Mouse (Mus musculus) small intestine, adult 2 months (tissue): ENCODE results near the gene Tekt4. TPM values are rescaled to one million over a fixed set of nuclear protein-coding genes. Genes with fewer than 3 reads are reported as not detected.

Experiments used
- H3K27ac ChIP-seq: fragments of 200-500 bp; 2 replicates; pipeline ENCODE4 v1.5.1; 2012; ENCODE audit warnings: low read depth, low read length, control low read depth, inconsistent platforms; ENCODE audit not compliant: insufficient read depth
- H3K27me3 ChIP-seq: fragments of 200-500 bp; 2 replicates; pipeline ENCODE4 v1.6.1; 2012; ENCODE audit warnings: mild to moderate bottlenecking, moderate library complexity, low read length, inconsistent platforms; ENCODE audit not compliant: control insufficient read depth, insufficient read depth
- H3K36me3 ChIP-seq: fragments of 200-500 bp; 2 replicates; pipeline ENCODE4 v1.6.1; 2012; ENCODE audit warnings: mild to moderate bottlenecking, low read length, control low read depth, inconsistent platforms; ENCODE audit not compliant: control insufficient read depth, insufficient read depth
- H3K4me1 ChIP-seq: fragments of 200-500 bp; 2 replicates; pipeline ENCODE4 v1.6.1; 2012; ENCODE audit warnings: low read length, inconsistent platforms, mixed read lengths; ENCODE audit not compliant: control insufficient read depth, insufficient read depth, insufficient read length
- H3K4me3 ChIP-seq: fragments of 200-500 bp; 2 replicates; pipeline ENCODE4 v1.5.1; 2012; ENCODE audit warnings: low read depth, mild to moderate bottlenecking, control low read depth, inconsistent platforms, low read length, moderate library complexity
- CTCF ChIP-seq: fragments of 200-500 bp; IDR thresholded peaks from 2 replicates; pipeline ENCODE4 v1.5.1; 2012; ENCODE audit warnings: low read depth, mild to moderate bottlenecking, control low read depth, inconsistent platforms, low read length, moderate library complexity, mixed read lengths; ENCODE audit not compliant: insufficient replicate concordance, insufficient read length; ENCODE audit errors: extremely low read depth
- POLR2A ChIP-seq: fragments of 200-500 bp; IDR thresholded peaks from 2 replicates; pipeline ENCODE4 v1.6.1; 2012; ENCODE audit warnings: low read depth, mild to moderate bottlenecking, control low read depth, inconsistent platforms, low read length, moderate library complexity
- WGBS: fragments of 180-500 bp; shearing (Covaris S2); methylation state at CpG from one replicate; pipeline ENCODE4 v1.1.7; 2018; 5-methylcytosine and 5-hydroxymethylcytosine counted together
- polyA plus RNA-seq: library from polyadenylated mRNA; depleted of rRNA; stranded (reverse); fragments of >200 nt; gene quantifications from 2 replicates; pipeline ENCODE4 v1.2.3, GENCODE M21; 2012

Tekt4 gene
- polyA plus RNA-seq, 1 experiment = not detected

GRCm38 (mm10) chr17:25508860-25509577 lies 54.6 kb downstream of the Tekt4 start:
- Histone ChIP-seq H3K27me3 (no peaks in the 10 kb centered on the region), H3K27ac (no peak overlapping the region), H3K4me3 (no peak overlapping the region), H3K4me1 (no peaks in the 10 kb centered on the region), H3K36me3 (no peaks in the 10 kb centered on the region)
- TF ChIP-seq CTCF (peak; percentile 28; the same call in 1 of the 2 replicates), POLR2A (no peak)
- 54% methylated on average over 7 of the region's 7 CpGs for WGBS

- Histone ChIP-seq H3K4me1 (no peaks in the 10 kb centered on the region), H3K4me3 (no peak overlapping the region), H3K27ac (no peak overlapping the region), H3K27me3 (no peaks in the 10 kb centered on the region), H3K36me3 (no peaks in the 10 kb centered on the region)
- 77% methylated on average over 10 of the region's 10 CpGs for WGBS
- TF ChIP-seq POLR2A (no peak), CTCF (no peak)
Measured at GRCm38 (mm10) chr17:25510074-25510830, 55.8 kb downstream of the Tekt4 start.

- Histone ChIP-seq H3K36me3 (no peaks in the 10 kb centered on the region), H3K27me3 (no peaks in the 10 kb centered on the region), H3K4me1 (no peaks in the 10 kb centered on the region), H3K27ac (no peak overlapping the region), H3K4me3 (no peak overlapping the region)
- WGBS = 55% methylated on average over 3 of the region's 3 CpGs
- no peak for TF ChIP-seq CTCF
- TF ChIP-seq POLR2A = no peak
Measured at GRCm38 (mm10) chr17:25511876-25512275, 57.5 kb downstream of the Tekt4 start.

DNA sequence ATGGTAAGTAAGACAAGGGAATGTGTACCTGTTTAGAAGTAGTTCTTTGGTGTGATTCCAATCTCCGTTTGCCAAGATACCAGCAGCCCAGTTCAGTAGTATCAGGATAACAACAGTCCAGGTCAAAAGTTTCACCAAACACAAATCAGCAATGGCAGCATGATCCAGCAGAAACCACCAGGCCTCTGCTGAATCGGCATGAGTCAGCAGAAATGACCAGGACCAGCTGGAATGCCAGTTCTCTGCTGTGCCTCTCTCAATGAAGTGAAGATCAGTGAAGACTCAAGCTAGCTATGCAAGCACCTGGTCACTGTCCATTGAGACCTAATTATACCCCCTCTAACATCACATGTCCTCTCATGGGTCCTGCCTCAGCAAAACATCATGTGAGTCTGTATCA lies 59.6 kb downstream of the Tekt4 start:
- TF ChIP-seq CTCF = no peak
- TF ChIP-seq POLR2A = no peak
- no peaks in the 10 kb centered on the region for H3K27me3 ChIP-seq
- H3K36me3 ChIP-seq = no peaks in the 10 kb centered on the region
- WGBS = 89% methylated on average over 2 of the region's 2 CpGs
- H3K4me3 ChIP-seq = no peak overlapping the region
- no peaks in the 10 kb centered on the region for H3K4me1 ChIP-seq
- no peak overlapping the region for H3K27ac ChIP-seq

DNA sequence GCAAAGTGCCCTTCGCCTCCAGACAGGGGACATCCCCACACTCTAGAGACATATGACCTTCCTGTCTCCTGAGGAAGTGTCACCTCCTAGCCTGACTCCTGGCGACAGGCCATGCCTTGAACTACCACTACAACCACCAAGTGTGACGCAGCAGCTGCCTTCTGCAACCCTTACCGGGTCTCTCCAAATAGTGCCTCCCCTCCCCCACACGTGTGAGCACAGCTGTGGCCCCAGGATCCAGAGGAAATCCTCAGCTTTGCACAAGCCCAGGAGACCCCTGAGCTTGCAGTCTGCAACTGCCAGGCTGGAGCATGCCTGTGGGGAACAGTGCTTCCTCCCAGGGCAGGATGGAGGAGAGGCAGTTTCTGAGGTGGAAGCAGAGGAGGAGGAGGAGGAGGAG lies 61.9 kb downstream of the Tekt4 start:
- WGBS = 27% methylated on average over 5 of the region's 5 CpGs
- Histone ChIP-seq H3K27me3 (no peaks in the 10 kb centered on the region), H3K27ac (no peak overlapping the region), H3K4me1 (no peaks in the 10 kb centered on the region), H3K36me3 (no peaks in the 10 kb centered on the region), H3K4me3 (no peak overlapping the region)
- no peak for TF ChIP-seq POLR2A
- no peak for TF ChIP-seq CTCF

DNA sequence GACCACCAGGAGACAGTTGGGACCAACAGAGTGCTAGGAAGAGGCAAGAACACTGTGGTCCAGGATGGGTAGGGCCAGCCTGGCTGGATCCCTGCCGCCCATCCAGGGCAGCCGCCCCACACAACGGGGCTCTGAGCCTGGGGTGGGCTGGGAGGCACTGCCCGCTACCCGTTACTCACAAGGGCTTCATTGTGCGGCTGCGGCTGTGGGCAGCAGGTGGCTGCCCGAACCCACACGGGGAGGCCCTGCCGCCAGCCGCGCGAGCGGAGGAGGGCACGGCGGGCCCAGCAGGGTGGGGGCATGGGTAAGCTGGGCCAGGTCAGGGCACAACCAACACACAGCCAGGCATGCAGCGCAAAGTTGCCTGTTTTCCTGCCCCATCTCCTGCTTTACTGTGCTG lies 63.7 kb downstream of the Tekt4 start:
- no peaks in the 10 kb centered on the region for H3K27me3 ChIP-seq
- H3K27ac ChIP-seq = no peak overlapping the region
- no peaks in the 10 kb centered on the region for H3K4me1 ChIP-seq
- TF ChIP-seq CTCF (no peak), POLR2A (no peak)
- H3K4me3 ChIP-seq = no peak overlapping the region
- 88% methylated on average over 17 of the region's 17 CpGs for WGBS
- H3K36me3 ChIP-seq = no peaks in the 10 kb centered on the region

DNA sequence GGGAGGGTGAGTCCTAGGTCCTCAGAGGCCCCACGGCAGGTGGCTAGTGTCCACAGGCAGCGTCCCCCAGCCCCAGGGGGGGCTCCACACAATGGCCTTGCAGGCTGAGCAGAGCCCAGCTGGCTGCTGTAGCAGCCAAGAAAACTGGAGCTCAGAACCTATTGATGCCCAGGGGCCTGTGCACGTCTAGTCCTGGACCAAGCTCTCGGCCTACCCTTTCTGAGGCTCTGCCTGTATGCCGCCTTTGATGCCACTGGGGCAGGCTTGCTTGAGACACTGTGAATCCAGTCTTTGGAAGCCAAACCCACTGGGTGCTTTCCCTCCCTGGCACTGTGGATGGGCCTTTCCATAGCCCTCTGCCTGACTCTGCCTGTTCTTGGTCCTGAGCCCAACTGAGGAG lies 65.1 kb downstream of the Tekt4 start:
- Histone ChIP-seq H3K27me3 (no peaks in the 10 kb centered on the region), H3K4me3 (no peak overlapping the region), H3K27ac (no peak overlapping the region), H3K4me1 (no peaks in the 10 kb centered on the region), H3K36me3 (no peaks in the 10 kb centered on the region)
- 83% methylated on average over 5 of the region's 5 CpGs for WGBS
- TF ChIP-seq CTCF (no peak), POLR2A (no peak)
